Mouse (Mus musculus): ENCODE measurements at regions not wholly inside any gene's neighbourhood (a gene's known extent, or its start where the extent isn't known, plus 50 kb on each side); places are given as distances from the start of the nearest gene placed in this dataset.

DNA sequence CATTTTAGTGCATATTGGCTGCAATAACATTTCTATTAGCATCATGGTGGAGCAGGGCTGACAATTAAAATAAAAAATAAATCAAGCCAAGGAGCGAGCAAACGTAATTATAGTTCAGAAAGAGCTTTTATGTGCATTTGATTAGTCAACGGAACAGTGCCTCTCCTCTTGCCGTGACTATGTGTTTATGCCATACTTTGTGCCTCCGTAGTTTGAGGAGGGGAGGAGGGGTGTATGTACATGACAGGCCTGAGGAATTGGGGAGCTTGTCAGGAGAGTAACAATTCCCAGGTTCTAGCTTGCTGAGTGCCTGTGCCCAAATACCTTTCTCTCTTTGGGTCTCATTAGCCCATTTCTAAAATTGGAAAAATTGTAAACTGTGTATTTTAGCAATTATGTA is 111.1 kb upstream of the Irx6 start:
- TF ChIP-seq CTCF (IDR thresholded peaks at IDR 0.05; ENCODE audit: borderline replicate concordance, extremely low read depth, insufficient read depth, insufficient read length) (no peak), POLR2A (IDR thresholded peaks at IDR 0.05; ENCODE audit: borderline replicate concordance, extremely low read depth, insufficient read depth, insufficient read length, poor library complexity, severe bottlenecking) (no peak)

Data from brain, embryonic 14.5 days (tissue).